Mouse (Mus musculus) gastrocnemius, adult 8-10 months (tissue): Measurements from ENCODE around the gene Galns. TPM values are rescaled to one million over a fixed set of nuclear protein-coding genes. Genes with fewer than 3 reads are reported as not detected.

Experiments used
- DNase-seq, 2 experiments: peaks; one replicate each; pipeline ENCODE4 v3.0.0; 2022; ENCODE audit warnings: low spot score in 2 of 2
- total RNA-seq, 4 experiments: library from RNA; stranded (reverse); gene quantifications; 2 replicates each; pipeline ENCODE4 v1.2.4; 2022

Gene Galns
- total RNA-seq: under 1 TPM; 0.92 to 0.96 (median 0.93) TPM

- DNase-seq: peak; percentile 93 to 95
These were observed at the start of gene Galns, which contains the start of gene Trappc2l for GRCm38 (mm10) chr8:122611295-122612133. Gene Galns, minus strand, starts transcription at chr8:122611463. Gene Trappc2l, plus strand, starts transcription at chr8:122611640.

GRCm38 (mm10) chr8:122660022-122660421 lies 48.8 kb upstream of the Galns start:
- DNase-seq: no peak

DNA sequence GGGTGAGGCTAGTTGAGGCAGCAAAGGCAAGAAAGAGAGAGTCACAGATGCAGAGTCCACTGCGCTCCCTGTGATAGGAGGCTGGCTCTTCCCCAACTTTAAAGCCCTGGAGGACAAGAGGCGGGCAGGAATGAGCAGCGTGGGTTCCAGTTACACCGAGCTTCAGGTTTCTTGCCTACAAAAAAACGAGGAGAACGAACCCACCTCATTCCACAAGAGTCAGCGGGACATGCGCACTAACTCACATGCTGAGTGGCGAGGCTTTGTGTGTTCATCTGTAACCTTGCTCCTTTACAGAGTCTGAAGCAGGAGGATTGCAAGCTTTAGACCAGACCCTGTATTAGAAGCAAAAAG lies 47.5 kb upstream of the Galns start:
- DNase-seq: no peak

GRCm38 (mm10) chr8:122658149-122658806 lies 47.0 kb upstream of the Galns start:
- DNase-seq: no peak

- DNase-seq: no peak
These were observed 45.1 kb upstream of the Galns start for GRCm38 (mm10) chr8:122656056-122656999.

GRCm38 (mm10) chr8:122654768-122655167 lies 43.5 kb upstream of the Galns start:
- DNase-seq: no peak

DNA sequence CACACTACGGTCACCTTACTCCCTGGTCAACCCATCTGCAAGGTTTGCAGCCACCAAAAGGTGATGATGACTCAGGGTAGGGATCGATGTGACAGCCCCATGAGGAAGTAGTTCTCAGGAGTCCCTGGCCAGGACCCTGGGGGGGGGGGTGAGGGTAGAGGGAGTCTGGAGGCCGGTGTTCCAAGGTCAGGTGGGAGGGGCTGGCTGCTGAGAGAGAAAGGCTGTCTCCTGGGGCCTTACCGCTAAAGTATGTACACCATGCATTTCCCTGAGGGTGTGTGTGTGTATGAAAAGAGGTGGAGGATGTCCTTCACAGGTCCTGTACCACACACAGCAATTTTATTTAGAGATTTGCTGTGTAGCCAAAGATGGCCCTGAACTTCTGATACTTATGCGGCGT lies 41.4 kb upstream of the Galns start:
- no peak for DNase-seq

- DNase-seq: peak; percentile 67 to 87
These were observed 40.2 kb upstream of the Galns start for GRCm38 (mm10) chr8:122651326-122651921.

GRCm38 (mm10) chr8:122648192-122648970 lies 37.1 kb upstream of the Galns start:
- no peak for DNase-seq

DNA sequence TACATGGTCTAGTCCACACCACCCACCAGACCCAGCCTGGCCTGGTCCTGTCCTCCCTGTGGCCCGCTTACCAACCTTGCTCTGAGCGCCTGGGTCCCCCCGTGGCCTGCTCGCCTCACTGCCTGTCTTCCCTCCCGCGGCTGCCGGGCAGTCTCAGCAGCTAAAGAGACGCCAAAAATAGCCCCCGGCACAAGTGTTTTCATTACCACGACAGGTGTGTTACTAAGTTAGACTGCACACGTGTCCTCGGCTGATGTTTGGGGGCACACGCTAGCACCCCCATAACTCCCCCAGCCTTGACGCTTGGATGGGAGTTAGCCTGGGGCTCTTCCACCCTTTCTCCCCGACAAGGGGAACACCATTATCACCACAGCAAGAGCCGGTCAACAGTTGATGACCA lies 35.1 kb upstream of the Galns start:
- peak in 1 of 2 experiments; percentile 54 for DNase-seq

- no peak for DNase-seq
These were observed 33.1 kb upstream of the Galns start for GRCm38 (mm10) chr8:122644175-122644954.

DNA sequence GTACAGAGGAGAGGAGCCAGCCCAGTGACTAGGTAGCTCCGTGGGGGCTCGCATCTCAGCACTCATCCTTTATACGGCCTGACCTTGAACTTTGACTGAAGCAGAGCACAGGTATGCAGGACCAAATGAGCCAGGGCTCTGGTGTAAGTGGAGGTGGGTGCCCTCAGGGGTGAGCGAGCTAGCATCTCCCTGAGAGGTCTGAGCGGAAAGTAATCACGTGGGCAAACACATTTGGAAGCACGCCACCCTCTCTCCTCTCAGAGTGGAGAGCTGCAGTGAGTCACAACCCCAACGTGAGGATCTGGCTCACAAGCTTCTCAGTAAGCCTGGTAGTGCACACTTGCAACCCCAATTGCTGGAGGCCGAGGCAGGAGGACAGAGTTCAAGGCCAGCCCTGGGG lies 30.8 kb upstream of the Galns start:
- DNase-seq: no peak

DNA sequence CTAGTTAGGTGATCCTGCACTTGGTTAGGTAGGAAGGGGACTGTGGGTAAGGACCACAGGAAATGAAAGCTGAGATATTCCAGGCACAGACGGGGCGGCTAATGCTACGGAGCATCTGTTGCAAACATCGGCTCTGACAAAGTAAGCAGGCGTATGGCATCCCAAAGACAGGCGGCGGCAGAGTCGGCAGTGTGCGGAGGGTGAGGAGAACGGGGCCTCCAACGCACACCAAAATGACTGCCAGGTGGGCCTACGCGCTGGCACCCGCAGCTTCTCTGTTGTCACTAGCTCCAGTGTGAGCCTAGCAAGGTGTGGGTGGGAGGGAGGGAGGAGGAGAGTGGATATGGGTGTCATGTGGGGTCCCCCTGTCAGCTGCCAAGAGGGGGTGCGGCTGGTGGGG lies 30.1 kb upstream of the Galns start:
- DNase-seq: no peak

DNA sequence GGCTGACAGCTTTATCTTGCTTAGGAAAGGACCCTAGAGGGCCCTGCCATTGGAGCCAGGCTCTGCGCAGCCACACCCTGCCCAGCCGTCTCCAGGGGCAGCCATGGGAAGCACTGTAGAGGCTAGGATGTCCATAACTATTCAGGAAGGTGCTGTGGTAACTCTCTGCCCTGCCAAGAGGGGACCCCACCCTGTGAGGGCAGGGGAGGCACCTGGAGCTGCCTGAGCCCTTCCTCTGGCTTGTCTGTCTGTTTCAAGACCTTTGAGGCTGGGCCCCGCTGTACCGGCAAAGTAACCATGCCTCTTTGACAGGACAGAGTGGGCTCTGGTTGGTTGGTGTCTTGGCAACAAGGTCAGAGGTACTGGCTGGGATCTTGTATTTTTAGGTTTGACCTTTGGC lies 29.6 kb upstream of the Galns start:
- no peak for DNase-seq

DNA sequence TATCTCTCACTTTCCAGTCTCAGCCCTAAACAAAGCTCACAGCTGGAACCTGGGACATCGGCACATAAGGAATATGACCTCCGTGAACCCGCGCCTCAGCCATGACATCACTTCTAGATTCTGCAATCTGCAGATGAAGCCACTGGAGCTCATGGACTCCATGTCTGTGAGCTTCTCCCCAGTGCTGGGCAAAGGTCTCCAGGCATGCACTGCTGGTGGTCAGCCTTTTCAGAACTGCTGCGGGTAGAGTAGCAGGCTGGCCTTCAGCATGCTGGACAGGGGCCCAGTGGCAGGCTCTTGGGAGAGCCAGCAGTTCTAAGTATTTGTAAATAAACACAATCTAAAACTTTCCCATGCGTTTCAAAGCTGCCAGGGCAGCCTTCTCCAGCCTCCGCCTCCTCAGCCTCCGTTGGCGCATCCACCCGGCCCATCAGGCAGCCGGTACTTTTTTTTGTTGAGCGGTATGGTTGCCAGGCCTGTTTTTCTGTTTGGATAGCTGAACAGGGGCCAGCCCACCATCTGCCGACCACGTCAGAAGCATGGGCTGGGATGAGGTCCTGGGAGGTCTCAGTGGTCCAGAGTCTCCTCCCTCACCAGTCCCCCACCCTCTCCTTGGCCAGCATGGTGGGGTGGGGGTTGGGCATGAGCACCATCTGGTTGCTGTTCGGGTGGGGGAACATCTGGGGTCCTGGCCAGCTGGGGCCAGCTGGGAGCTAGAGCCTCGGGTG lies 28.4 kb upstream of the Galns start:
- DNase-seq: peak; percentile 47 to 73

GRCm38 (mm10) chr8:122638601-122639000 lies 27.3 kb upstream of the Galns start:
- DNase-seq: no peak

DNA sequence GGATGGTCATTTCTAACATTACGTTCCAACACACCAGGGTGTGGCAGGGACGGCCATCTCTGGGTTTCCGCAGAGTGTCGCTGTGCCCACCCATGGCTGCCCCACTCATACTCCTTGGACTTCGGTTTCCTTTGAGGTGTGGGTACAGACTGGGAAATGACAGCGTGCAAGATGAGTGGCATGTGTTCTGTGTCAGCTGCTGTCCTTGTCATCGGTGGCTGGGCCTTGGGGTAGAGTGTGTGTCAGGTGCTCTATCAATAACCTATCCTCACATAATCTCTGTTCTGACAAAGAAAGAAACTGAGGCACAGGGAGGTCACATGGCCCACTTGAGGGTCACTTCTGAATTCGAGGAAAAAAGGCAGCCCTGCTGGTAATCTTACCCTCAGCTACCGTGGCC lies 26.0 kb upstream of the Galns start:
- no peak for DNase-seq

DNA sequence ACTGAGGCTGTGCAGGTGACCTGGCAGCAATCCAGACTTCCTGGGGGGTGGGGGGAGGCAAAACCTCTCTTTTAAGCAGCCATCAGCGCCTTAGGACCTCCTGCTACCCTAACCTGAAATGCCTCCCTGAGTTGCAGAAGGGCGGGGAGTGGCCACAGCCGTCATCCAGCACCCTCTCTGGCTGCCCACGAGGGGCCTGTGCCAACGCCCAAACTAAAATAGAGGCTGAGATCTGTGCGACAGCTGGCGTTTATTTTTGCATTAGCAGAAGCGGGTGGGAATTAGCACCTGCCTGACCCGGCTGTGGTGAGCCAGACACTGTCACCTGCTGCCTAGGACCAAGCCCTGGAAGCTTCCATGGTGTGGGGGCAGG lies 25.5 kb upstream of the Galns start:
- peak; percentile 70 to 84 for DNase-seq
